Mouse (Mus musculus): ENCODE measurements around the gene Pradc1. TPM values are rescaled to one million over a fixed set of nuclear protein-coding genes. Genes with fewer than 3 reads are reported as not detected.
"Not testable (repeated sequence)": the region's sequence is repeated elsewhere in the genome, so short reads cannot be mapped to it uniquely, and the experiment has no call there.

The Pradc1 gene
- total RNA-seq, 1 experiment from 2014 or later = 10.1 TPM

DNA sequence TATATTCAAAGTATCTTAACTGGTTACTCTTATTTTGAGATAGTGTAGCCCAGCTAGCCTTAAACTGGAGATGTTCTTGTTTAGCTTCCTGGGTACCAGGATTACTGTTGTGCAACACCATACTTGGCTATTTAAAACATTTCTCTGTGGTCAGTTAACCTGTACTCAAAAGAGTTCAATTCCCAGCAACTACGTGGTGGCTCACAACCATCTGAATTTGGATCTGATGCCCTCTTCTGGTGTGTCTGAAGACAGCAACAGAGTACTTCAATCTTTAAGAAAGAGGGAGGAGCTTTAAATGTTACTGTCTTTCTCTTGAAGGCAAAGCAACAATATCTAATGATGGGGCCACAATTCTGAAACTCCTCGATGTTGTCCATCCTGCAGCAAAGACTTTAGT lies 7.9 kb upstream of the Pradc1 start:
- ATAC-seq (replicated peaks; ENCODE audit: insufficient number of reproducible peaks, low FRiP score, low TSS enrichment, poor library complexity, severe bottlenecking) = no peak

- no peak for ATAC-seq (replicated peaks; ENCODE audit: insufficient number of reproducible peaks, low FRiP score, low TSS enrichment, poor library complexity, severe bottlenecking)
These were observed 1.0 kb upstream of the Pradc1 start for GRCm38 (mm10) chr6:85452816-85453215.

GRCm38 (mm10) chr6:85452411-85452665 lies 568 bp upstream of the Pradc1 start:
- peak; percentile 9 for ATAC-seq (replicated peaks; ENCODE audit: insufficient number of reproducible peaks, low FRiP score, low TSS enrichment, poor library complexity, severe bottlenecking)

GRCm38 (mm10) chr6:85450697-85451663 lies 790 bp downstream of the Pradc1 start, which contains the start of gene Cct7:
Gene Cct7, plus strand, starts transcription at chr6:85451514.
- peak; percentile 88 for ATAC-seq (replicated peaks; ENCODE audit: insufficient number of reproducible peaks, low FRiP score, low TSS enrichment, poor library complexity, severe bottlenecking)

DNA sequence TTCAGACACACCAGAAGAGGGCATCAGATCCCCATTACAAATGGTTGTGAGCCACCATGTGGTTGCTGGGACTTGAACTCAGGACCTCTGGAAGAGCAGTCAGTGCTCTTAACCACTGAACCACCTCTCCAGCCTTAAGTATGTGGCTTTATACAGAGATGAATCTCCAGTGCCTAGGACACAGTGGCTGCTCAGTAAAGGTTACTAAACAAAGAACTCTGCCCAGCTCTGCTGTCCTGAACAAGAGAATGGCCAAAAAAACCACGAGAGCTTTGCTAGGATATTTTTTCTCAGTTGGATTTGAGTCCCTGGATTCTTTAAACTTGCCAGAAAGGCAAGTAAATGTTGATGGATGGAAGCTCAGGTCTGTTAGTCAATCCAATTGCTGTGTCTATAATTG lies 1.6 kb downstream of the Pradc1 start:
- not testable (repeated sequence) for ATAC-seq (replicated peaks; ENCODE audit: insufficient number of reproducible peaks, low FRiP score, low TSS enrichment, poor library complexity, severe bottlenecking)

- no peak for ATAC-seq (replicated peaks; ENCODE audit: insufficient number of reproducible peaks, low FRiP score, low TSS enrichment, poor library complexity, severe bottlenecking)
These were observed 4.4 kb downstream of the Pradc1 start for GRCm38 (mm10) chr6:85447351-85447750.

DNA sequence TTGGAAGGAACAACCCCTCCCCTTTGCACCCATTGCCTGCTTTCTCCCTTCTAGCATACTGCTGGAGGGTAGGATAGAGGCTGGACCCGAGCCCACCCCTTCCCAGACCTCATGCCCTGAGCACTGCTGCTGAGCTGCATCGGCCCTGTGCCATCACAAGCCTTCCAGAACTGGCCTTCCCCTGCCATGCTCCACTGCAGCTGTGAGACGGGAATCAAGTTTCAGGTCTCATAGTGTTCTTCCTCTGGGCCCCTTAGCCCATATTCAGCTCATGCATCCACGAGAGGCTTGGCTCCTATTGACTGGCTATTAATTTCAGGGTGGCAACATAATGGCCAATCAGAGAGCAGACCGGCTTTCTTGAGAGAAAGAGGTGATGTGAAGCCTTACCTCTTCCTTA lies 6.5 kb downstream of the Pradc1 start:
- ATAC-seq (replicated peaks; ENCODE audit: insufficient number of reproducible peaks, low FRiP score, low TSS enrichment, poor library complexity, severe bottlenecking) = no peak

- ATAC-seq (replicated peaks; ENCODE audit: insufficient number of reproducible peaks, low FRiP score, low TSS enrichment, poor library complexity, severe bottlenecking) = no peak
These were observed 7.4 kb downstream of the Pradc1 start for GRCm38 (mm10) chr6:85444266-85444965.

GRCm38 (mm10) chr6:85443488-85444233 lies 8.1 kb downstream of the Pradc1 start:
- no peak for ATAC-seq (replicated peaks; ENCODE audit: insufficient number of reproducible peaks, low FRiP score, low TSS enrichment, poor library complexity, severe bottlenecking)

- ATAC-seq (replicated peaks; ENCODE audit: insufficient number of reproducible peaks, low FRiP score, low TSS enrichment, poor library complexity, severe bottlenecking) = no peak
These were observed 10.6 kb downstream of the Pradc1 start for GRCm38 (mm10) chr6:85441142-85441541.

GRCm38 (mm10) chr6:85436631-85437030 lies 15.1 kb downstream of the Pradc1 start:
- ATAC-seq (replicated peaks; ENCODE audit: insufficient number of reproducible peaks, low FRiP score, low TSS enrichment, poor library complexity, severe bottlenecking) = no peak

- ATAC-seq (replicated peaks; ENCODE audit: insufficient number of reproducible peaks, low FRiP score, low TSS enrichment, poor library complexity, severe bottlenecking) = no peak
These were observed 15.6 kb downstream of the Pradc1 start for GRCm38 (mm10) chr6:85436204-85436603.

- ATAC-seq (replicated peaks; ENCODE audit: insufficient number of reproducible peaks, low FRiP score, low TSS enrichment, poor library complexity, severe bottlenecking) = 0 out of 2 replicates have a peak, but pooled peaks have one; percentile 28
These were observed 17.9 kb downstream of the Pradc1 start for GRCm38 (mm10) chr6:85433865-85434264.

DNA sequence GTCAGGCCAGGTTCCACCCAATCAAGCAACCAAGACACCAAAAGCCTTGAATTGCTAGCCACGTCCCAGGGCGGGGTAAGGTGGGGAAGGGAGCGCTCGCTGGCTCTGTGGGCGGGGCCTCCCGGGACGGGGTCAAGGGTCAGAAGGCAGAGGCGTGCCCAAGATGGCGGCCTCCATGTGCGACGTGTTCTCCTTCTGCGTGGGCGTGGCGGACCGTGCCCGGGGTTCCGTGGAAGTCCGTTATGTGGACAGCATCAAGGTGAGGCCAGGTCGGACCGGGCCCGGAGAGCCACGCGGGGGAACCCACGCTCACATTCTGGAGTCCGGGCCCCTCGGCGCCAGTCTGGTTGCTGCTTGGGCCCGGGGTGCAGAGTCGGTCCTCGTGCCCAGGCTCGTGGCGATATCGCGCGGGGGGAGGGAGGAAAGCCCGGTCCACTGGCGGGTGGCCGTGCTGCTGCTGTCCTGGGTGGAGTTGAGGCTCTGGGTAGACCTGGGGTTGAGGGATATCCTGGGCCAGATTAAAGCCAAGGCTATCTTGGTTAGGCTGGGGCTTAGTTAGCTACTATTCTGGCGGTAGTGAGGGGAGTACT lies 19.8 kb downstream of the Pradc1 start, which contains the start of gene Smyd5:
TSS of gene Smyd5 (plus strand) at position 148 of the 590 bp plus-strand sequence.
- ATAC-seq (replicated peaks; ENCODE audit: insufficient number of reproducible peaks, low FRiP score, low TSS enrichment, poor library complexity, severe bottlenecking) = peak; percentile 92

GRCm38 (mm10) chr6:85431274-85431841 lies 20.4 kb downstream of the Pradc1 start:
- ATAC-seq (replicated peaks; ENCODE audit: insufficient number of reproducible peaks, low FRiP score, low TSS enrichment, poor library complexity, severe bottlenecking) = no peak

DNA sequence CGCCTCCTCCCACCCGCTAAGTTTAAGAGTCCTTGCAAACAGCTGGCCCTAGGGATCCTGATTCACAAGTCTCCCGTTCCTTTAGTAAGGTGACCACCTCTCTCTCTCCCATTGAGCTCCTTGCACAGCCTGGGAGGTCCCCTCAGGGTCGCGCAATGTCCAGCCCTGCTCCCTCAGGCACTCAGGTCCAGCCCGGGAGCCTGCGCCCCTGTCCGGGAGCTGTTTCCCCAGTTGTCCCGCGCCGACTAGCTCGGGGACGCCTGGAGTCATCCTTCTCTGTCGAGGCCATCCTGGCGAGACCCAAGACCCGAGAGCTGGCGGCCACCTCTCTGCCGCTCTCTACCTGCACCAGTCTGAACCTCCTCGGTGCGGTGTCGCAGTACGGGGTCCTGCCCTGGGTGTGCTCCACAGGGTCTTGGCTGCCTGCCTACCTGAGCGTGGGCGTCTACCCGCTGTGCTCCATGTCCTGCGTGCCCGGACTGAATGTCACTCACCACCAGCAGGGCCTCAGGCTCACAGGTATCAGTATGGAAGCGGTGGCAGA lies 27.9 kb downstream of the Pradc1 start, which contains the start of gene Noto:
TSS of gene Noto (plus strand) at position 51 of the 544 bp plus-strand sequence.
- ATAC-seq (replicated peaks; ENCODE audit: insufficient number of reproducible peaks, low FRiP score, low TSS enrichment, poor library complexity, severe bottlenecking) = no peak

GRCm38 (mm10) chr6:85419150-85419549 lies 32.6 kb downstream of the Pradc1 start:
- ATAC-seq (replicated peaks; ENCODE audit: insufficient number of reproducible peaks, low FRiP score, low TSS enrichment, poor library complexity, severe bottlenecking) = no peak

- no peak for ATAC-seq (replicated peaks; ENCODE audit: insufficient number of reproducible peaks, low FRiP score, low TSS enrichment, poor library complexity, severe bottlenecking)
These were observed 35.9 kb downstream of the Pradc1 start for GRCm38 (mm10) chr6:85415829-85416228.
